ENCODE assay signal across 9 mouse cellular contexts in the genomic region with DNA sequence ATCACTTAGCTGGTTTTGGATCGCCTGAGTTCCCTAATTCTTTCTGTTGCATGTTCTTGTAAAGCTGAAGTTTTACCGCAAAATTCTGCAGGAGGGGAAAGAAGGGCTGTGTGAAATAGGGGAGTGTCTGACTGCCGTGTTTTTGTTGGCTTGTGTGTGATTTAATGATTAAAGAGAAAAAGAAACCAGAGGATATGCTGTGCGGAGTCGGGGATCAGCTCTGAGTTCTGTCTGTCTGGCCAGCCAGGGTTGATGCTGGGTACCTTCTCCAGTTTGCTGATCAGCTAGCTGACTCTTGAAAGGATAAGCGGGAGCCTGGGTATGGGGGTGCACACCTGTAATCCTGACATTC. TPM values are rescaled to one million over a fixed set of nuclear protein-coding genes. Genes with fewer than 3 reads are reported as not detected.
DNase-seq lines count a peak whose midpoint lies in the region; ATAC-seq and TF ChIP-seq lines count a peak whose summit lies in the region.
"Had no signal": no experiment of that assay in that cellular context is flagged by ENCODE, and none has a peak within 500 bp of the region (broad histone marks: within the 10 kb centered on the region; RNA-seq: fewer than 3 reads in every experiment).

No protein-coding gene starts in this region.

- no peak overlapping the region; the same call in 1 of the 2 replicates for H3K9ac ChIP-seq in kidney, embryonic 14.5 days (ENCODE audit: low read depth, low read length)
- H3K9ac ChIP-seq in liver, embryonic 14.5 days (replicated peaks) = no peak overlapping the region

- peak overlapping the region; percentile 57; the same call in 1 of the 2 replicates for H3K27ac ChIP-seq in kidney, embryonic 14.5 days (ENCODE audit: low read depth, low read length)
- peak overlapping the region; percentile 78 for H3K27ac ChIP-seq in embryonic fibroblast, embryonic 13.5 days (ENCODE audit: insufficient read depth, low read length)
- H3K27ac ChIP-seq in liver, embryonic 14.5 days = no peak overlapping the region

- TF ChIP-seq CTCF in embryonic fibroblast, embryonic 13.5 days (IDR thresholded peaks at IDR 0.05; ENCODE audit: borderline replicate concordance, insufficient read depth, low read length) = no peak
- no peak for TF ChIP-seq CTCF in liver, embryonic 14.5 days (IDR thresholded peaks at IDR 0.05; ENCODE audit: low read depth)

- no peak for TF ChIP-seq EP300 in liver, embryonic 14.5 days (IDR thresholded peaks at IDR 0.05; ENCODE audit: low read depth)

- H3K27me3 ChIP-seq in kidney, embryonic 14.5 days (ENCODE audit: control insufficient read depth, insufficient read depth, low read length) = no peaks in the 10 kb centered on the region
- no peaks in the 10 kb centered on the region for H3K27me3 ChIP-seq in liver, embryonic 14.5 days (ENCODE audit: control insufficient read depth, insufficient read depth, low read length)

- peaks cover 16% of the 10 kb centered on the region for H3K4me1 ChIP-seq in kidney, embryonic 14.5 days (ENCODE audit: control insufficient read depth, insufficient read depth, low read length)
- H3K4me1 ChIP-seq in embryonic fibroblast, embryonic 13.5 days (ENCODE audit: control insufficient read depth, insufficient read depth, low read length) = peaks cover 3% of the 10 kb centered on the region
- H3K4me1 ChIP-seq in liver, embryonic 14.5 days (replicated peaks; ENCODE audit: control insufficient read depth in 2 of 2, insufficient read depth in 2 of 2, low read length in 1 of 2) = peaks cover 0 to 11% of the 10 kb centered on the region in 2 experiments; a peak in 3 of 4 replicates

- no peak for DNase-seq in kidney, postnatal 10 days
- DNase-seq in NIH3T3 (ENCODE audit: low read depth) = peak; percentile 40
- DNase-seq in liver, embryonic 14.5 days (ENCODE audit: low read depth in 3 of 3, low spot score in 3 of 3) = no peak
- DNase-seq in frontal cortex, postnatal 14 days (ENCODE audit: low spot score in 2 of 2) = no peak
- no peak for DNase-seq in ovary, postnatal 14 days (ENCODE audit: low spot score)
- no peak for DNase-seq in layer of hippocampus, adult 9-10 months (ENCODE audit: low spot score)
- DNase-seq: right cerebral cortex, postnatal 14 days had no signal

- no peaks in the 10 kb centered on the region for H3K36me3 ChIP-seq in kidney, embryonic 14.5 days (ENCODE audit: control insufficient read depth, insufficient read depth, low read length)
- H3K36me3 ChIP-seq in liver, embryonic 14.5 days (replicated peaks; ENCODE audit: control insufficient read depth, insufficient read depth, low read depth) = no peaks in the 10 kb centered on the region

- H3K4me2 ChIP-seq in kidney, embryonic 14.5 days (replicated peaks; ENCODE audit: low read depth, low read length) = peak overlapping the region; percentile 46
- H3K4me2 ChIP-seq in liver, embryonic 14.5 days (ENCODE audit: low read depth) = peak overlapping the region; percentile 47

- no peaks in the 10 kb centered on the region for H3K9me3 ChIP-seq in kidney, embryonic 14.5 days (ENCODE audit: control insufficient read depth, low read length)
- no peaks in the 10 kb centered on the region for H3K9me3 ChIP-seq in liver, embryonic 14.5 days (ENCODE audit: control insufficient read depth, low read length)

- H3K4me3 ChIP-seq in kidney, embryonic 14.5 days (ENCODE audit: low read length) = peak overlapping the region; percentile 24; the same call in 1 of the 2 replicates
- no peak overlapping the region for H3K4me3 ChIP-seq in embryonic fibroblast, embryonic 13.5 days (ENCODE audit: insufficient read depth, low read length)
- H3K4me3 ChIP-seq in liver, embryonic 14.5 days (ENCODE audit: insufficient read depth in 1 of 2, low read depth in 2 of 2, low read length in 2 of 2) = no peak overlapping the region

- 37% methylated on average over 6 of the region's 6 CpGs for WGBS in kidney, embryonic 14.5 days
- WGBS in liver, embryonic 14.5 days (ENCODE audit: insufficient replicate concordance) = 16% methylated on average over 6 of the region's 6 CpGs

- no peak for ATAC-seq in kidney, embryonic 14.5 days (ENCODE audit: low FRiP score, low TSS enrichment)
- ATAC-seq in liver, embryonic 14.5 days (ENCODE audit: insufficient read depth) = no peak

- no peak for TF ChIP-seq POLR2A in embryonic fibroblast, embryonic 13.5 days (IDR thresholded peaks at IDR 0.05; ENCODE audit: low read depth, low read length)

RNA-seq across cellular contexts. Expression of gene Rmi2, which starts 9.4 kb away (rescaled TPM):
- 6.0 and 6.2 TPM in 2 replicates for polyA plus RNA-seq in kidney, embryonic 14.5 days (2014; fragmentation: Nextera tagmentation; extraction: Ambion mirVana)
- 1.1 and 1.9 TPM in 2 replicates for polyA plus RNA-seq in embryonic fibroblast, embryonic 13.5 days (2011; ENCODE audit: insufficient read length, low read depth, missing spikeins)
- 2.6 and 2.9 TPM in 2 replicates for polyA plus RNA-seq in liver, embryonic 14.5 days (2012; rRNA removed)
- 1.3 TPM in 2 replicates for polyA plus RNA-seq in liver, embryonic 14.5 days (2014; fragmentation: Nextera tagmentation; extraction: Ambion mirVana)

RNA-seq across cellular contexts. Expression of gene Gm11172, which starts 31.6 kb away (rescaled TPM):
- polyA plus RNA-seq in kidney, embryonic 14.5 days (2014; fragmentation: Nextera tagmentation; extraction: Ambion mirVana) = not detected in 2 replicates
- not detected in 2 replicates for polyA plus RNA-seq in embryonic fibroblast, embryonic 13.5 days (2011; ENCODE audit: insufficient read length, low read depth, missing spikeins)
- polyA plus RNA-seq in liver, embryonic 14.5 days (2012; rRNA removed) = not detected in 2 replicates
- polyA plus RNA-seq in liver, embryonic 14.5 days (2014; fragmentation: Nextera tagmentation; extraction: Ambion mirVana) = not detected in 2 replicates

RNA-seq across cellular contexts. Expression of gene Prm1, which starts 38.7 kb away (rescaled TPM):
- not detected in 2 replicates for polyA plus RNA-seq in kidney, embryonic 14.5 days (2014; fragmentation: Nextera tagmentation; extraction: Ambion mirVana)
- polyA plus RNA-seq in embryonic fibroblast, embryonic 13.5 days (2011; ENCODE audit: insufficient read length, low read depth, missing spikeins) = not detected in 2 replicates
- polyA plus RNA-seq in liver, embryonic 14.5 days (2012; rRNA removed) = not detected in 2 replicates
- polyA plus RNA-seq in liver, embryonic 14.5 days (2014; fragmentation: Nextera tagmentation; extraction: Ambion mirVana) = not detected in 2 replicates

RNA-seq across cellular contexts. Expression of gene Prm2, which starts 48.4 kb away (rescaled TPM):
- polyA plus RNA-seq in kidney, embryonic 14.5 days (2014; fragmentation: Nextera tagmentation; extraction: Ambion mirVana) = not detected in 2 replicates
- not detected in 2 replicates for polyA plus RNA-seq in embryonic fibroblast, embryonic 13.5 days (2011; ENCODE audit: insufficient read length, low read depth, missing spikeins)
- not detected in 2 replicates for polyA plus RNA-seq in liver, embryonic 14.5 days (2012; rRNA removed)
- polyA plus RNA-seq in liver, embryonic 14.5 days (2014; fragmentation: Nextera tagmentation; extraction: Ambion mirVana) = not detected in 2 replicates

RNA-seq across cellular contexts. Expression of gene Prm3, which starts 53.6 kb away (rescaled TPM):
- not detected in 2 replicates for polyA plus RNA-seq in kidney, embryonic 14.5 days (2014; fragmentation: Nextera tagmentation; extraction: Ambion mirVana)
- polyA plus RNA-seq in embryonic fibroblast, embryonic 13.5 days (2011; ENCODE audit: insufficient read length, low read depth, missing spikeins) = not detected in 2 replicates
- polyA plus RNA-seq in liver, embryonic 14.5 days (2012; rRNA removed) = not detected in 2 replicates
- not detected in 2 replicates for polyA plus RNA-seq in liver, embryonic 14.5 days (2014; fragmentation: Nextera tagmentation; extraction: Ambion mirVana)
